Mouse (Mus musculus) forebrain, embryonic 16.5 days (tissue): ENCODE measurements at regions not wholly inside any gene's neighbourhood (a gene's known extent, or its start where the extent isn't known, plus 50 kb on each side); places are given as distances from the start of the nearest gene placed in this dataset.
A peak's percentile ranks its signal among the peaks of the same experiment; 100 is the strongest.

Experiments used
- ATAC-seq: fragments of 200-750 bp; cut with Nextera tagmentation; 2 replicates; pipeline ENCODE4 v1.8.0; 2017; ENCODE audit warnings: mild to moderate bottlenecking, moderate library complexity
- H3K27ac ChIP-seq: fragments of 300-500 bp; sonication (generic); 2 replicates; pipeline ENCODE4 v1.5.1; 2014; ENCODE audit warnings: low read length, control low read depth
- H3K27me3 ChIP-seq: fragments of 300-500 bp; sonication (generic); replicated peaks from 2 replicates; pipeline ENCODE4 v1.6.1; 2014; ENCODE audit warnings: low read length; ENCODE audit not compliant: control insufficient read depth, insufficient read depth
- H3K36me3 ChIP-seq: fragments of 300-500 bp; sonication (generic); 2 replicates; pipeline ENCODE4 v1.6.1; 2014; ENCODE audit not compliant: control insufficient read depth, insufficient read depth
- H3K4me1 ChIP-seq: fragments of 300-500 bp; sonication (generic); replicated peaks from 2 replicates; pipeline ENCODE4 v1.6.1; 2014; ENCODE audit warnings: low read length; ENCODE audit not compliant: control insufficient read depth, insufficient read depth
- H3K4me2 ChIP-seq: fragments of 300-500 bp; sonication (generic); 2 replicates; pipeline ENCODE4 v1.6.1; 2014; ENCODE audit warnings: mild to moderate bottlenecking, low read length, control low read depth
- H3K4me3 ChIP-seq: fragments of 300-500 bp; sonication (generic); replicated peaks from 2 replicates; pipeline ENCODE4 v1.5.1; 2014; ENCODE audit warnings: mild to moderate bottlenecking, low read length, control low read depth
- H3K9ac ChIP-seq: fragments of 300-500 bp; sonication (generic); replicated peaks from 2 replicates; pipeline ENCODE4 v1.6.1; 2014; ENCODE audit warnings: low read depth, low read length, control low read depth
- H3K9me3 ChIP-seq: fragments of 300-500 bp; sonication (generic); 2 replicates; pipeline ENCODE4 v1.6.1; 2016; ENCODE audit warnings: low read length; ENCODE audit not compliant: control insufficient read depth
- WGBS: fragments of 180-500 bp; shearing (Covaris S2); extraction: QIAGEN DNeasy Blood & Tissue Kit; methylation state at CpG from one replicate; pipeline ENCODE4 v1.1.7; 2014; 5-methylcytosine and 5-hydroxymethylcytosine counted together

DNA sequence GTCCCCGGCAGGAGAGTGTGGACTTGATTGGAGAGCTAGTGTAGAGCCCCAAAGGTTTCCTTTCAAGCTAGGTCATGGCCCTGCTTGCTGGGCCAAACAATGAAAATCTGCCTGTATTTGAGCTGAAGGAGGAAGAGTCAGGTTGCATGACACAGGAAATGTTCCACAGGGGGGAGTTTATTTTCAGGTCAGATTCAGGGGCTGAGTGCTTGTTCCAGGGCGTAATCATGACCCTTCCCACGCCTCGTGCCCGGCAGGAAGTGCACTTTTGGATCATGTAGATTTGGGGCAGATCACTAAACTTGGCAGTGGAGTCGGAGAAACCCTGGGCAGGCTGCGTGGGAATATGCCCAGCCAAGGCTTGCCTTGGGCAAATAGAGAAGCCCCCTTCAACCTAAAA lies 226.7 kb upstream of the Tgfbr2 start:
- no peak overlapping the region for H3K4me2 ChIP-seq
- no peak overlapping the region for H3K27ac ChIP-seq
- no peak overlapping the region for H3K9ac ChIP-seq
- no peak for ATAC-seq
- H3K4me1 ChIP-seq = no peaks in the 10 kb centered on the region
- no peaks in the 10 kb centered on the region for H3K36me3 ChIP-seq
- WGBS = 87% methylated on average over 7 of the region's 7 CpGs
- H3K9me3 ChIP-seq = no peaks in the 10 kb centered on the region
- H3K4me3 ChIP-seq = no peak overlapping the region
- H3K27me3 ChIP-seq = no peaks in the 10 kb centered on the region

DNA sequence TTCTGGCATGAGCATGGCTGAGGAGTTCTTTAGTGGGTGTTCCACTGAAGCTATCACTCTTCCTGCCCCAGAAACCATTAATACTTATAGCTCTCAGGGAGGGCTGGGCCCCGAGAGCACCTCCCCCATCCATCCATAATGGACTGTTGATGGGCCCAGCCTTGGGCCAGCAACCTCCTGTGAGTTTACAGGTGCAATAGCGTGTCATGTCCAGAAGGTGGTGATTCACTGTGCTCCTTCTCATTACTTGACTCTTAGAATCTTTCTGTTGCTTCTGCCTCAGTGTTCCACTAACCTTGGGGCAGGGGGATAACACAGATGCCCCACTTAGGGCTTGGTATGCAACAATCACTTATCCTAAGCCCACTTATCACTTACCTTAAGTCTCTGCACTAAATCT lies 225.1 kb upstream of the Tgfbr2 start:
- Histone ChIP-seq H3K27me3 (no peaks in the 10 kb centered on the region), H3K4me1 (no peaks in the 10 kb centered on the region), H3K4me2 (no peak overlapping the region), H3K9ac (no peak overlapping the region), H3K9me3 (no peaks in the 10 kb centered on the region), H3K36me3 (no peaks in the 10 kb centered on the region), H3K4me3 (no peak overlapping the region), H3K27ac (no peak overlapping the region)
- ATAC-seq = no peak
- WGBS = 48% methylated on average over 2 of the region's 2 CpGs

DNA sequence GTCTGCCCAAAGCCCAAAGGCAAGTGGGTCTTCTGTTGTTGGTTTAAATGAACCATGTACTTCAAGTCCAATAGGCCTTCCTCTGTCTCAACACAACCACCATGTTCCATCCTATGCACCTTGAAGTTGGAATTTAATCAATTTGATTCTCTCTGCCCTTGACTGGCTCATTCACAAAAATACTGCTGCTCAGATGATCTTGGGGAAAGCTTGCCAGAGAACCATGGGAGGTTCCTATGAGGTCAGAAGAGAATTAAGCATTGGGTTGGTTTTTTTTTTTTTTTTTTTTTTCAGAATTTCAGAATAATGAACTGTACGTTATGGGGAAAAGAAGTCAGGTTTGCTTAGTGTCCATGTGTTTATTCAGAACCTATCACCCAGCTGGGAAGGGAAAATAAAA lies 224.1 kb upstream of the Tgfbr2 start:
- Histone ChIP-seq H3K27ac (no peak overlapping the region), H3K9ac (no peak overlapping the region), H3K36me3 (no peaks in the 10 kb centered on the region), H3K4me3 (no peak overlapping the region), H3K4me1 (no peaks in the 10 kb centered on the region), H3K4me2 (no peak overlapping the region), H3K27me3 (no peaks in the 10 kb centered on the region), H3K9me3 (no peaks in the 10 kb centered on the region)
- 78% methylated on average over 1 of the region's 1 CpGs for WGBS
- no peak for ATAC-seq

DNA sequence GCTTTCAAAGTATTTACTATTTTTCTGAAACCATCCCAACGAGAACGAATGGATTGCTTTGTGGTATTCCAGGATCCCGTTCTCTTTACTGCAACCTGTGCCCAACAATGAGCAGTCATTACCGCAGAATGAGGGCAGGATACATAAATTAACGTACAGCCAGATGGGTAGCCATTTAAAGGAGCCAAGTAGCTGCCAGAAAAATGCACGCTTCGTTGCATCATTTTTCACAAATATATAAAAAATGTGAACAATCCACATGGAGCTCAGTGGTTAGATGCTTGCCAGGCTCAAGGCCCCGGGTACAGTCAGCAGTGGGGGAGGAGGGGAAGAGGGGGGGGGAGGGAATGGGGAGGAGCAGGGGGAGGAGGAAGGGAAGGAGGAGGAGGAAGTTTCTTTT lies 217.1 kb upstream of the Tgfbr2 start:
- Histone ChIP-seq H3K9me3 (no peaks in the 10 kb centered on the region), H3K4me1 (peaks cover 4% of the 10 kb centered on the region), H3K4me3 (no peak overlapping the region), H3K9ac (no peak overlapping the region), H3K4me2 (no peak overlapping the region), H3K36me3 (no peaks in the 10 kb centered on the region), H3K27me3 (no peaks in the 10 kb centered on the region), H3K27ac (no peak overlapping the region)
- ATAC-seq = peak; percentile 82
- 28% methylated on average over 8 of the region's 8 CpGs for WGBS

DNA sequence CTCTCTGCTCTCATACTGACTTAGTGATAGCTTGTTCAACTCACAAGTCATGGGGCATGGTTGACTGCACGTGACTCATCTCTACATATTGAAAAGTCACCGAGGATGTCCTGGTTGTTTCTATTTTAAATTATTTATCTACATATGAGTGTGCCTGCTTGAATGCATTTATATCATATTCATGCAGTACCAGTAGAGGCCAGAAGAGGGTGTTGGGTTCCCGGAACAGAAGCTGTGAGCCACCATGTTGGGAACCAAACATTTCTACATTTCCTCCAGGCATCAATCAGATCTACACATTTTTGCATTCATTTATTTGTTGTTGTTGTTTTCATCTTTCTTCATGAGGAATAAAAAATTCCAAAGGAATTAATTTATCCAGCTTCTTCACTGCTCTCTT lies 214.6 kb upstream of the Tgfbr2 start:
- no peaks in the 10 kb centered on the region for H3K9me3 ChIP-seq
- no peaks in the 10 kb centered on the region for H3K27me3 ChIP-seq
- no peak overlapping the region for H3K4me2 ChIP-seq
- no peak overlapping the region for H3K9ac ChIP-seq
- H3K4me3 ChIP-seq = no peak overlapping the region
- peaks cover 4% of the 10 kb centered on the region for H3K4me1 ChIP-seq
- WGBS = 86% methylated on average over 3 of the region's 3 CpGs
- H3K36me3 ChIP-seq = no peaks in the 10 kb centered on the region
- ATAC-seq = no peak
- H3K27ac ChIP-seq = no peak overlapping the region

DNA sequence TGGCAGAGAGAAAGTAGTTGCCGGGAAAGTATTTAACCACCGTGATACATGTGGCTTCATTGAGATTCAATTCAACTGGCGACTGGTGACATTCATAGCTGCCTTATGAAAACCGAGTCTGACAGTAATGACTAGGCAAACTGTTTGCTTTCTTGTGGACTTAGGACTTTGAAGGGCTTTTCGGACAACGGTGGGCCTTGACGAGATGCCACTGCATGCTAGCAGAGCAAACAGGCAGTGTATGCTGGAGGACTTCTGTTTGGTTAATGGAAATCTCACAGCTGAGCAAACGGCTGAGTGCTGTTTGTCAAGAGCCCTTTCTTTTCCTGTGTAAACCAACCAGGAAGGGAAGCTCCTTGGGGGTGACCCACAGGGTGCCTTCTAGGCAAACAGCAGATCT lies 213.7 kb upstream of the Tgfbr2 start:
- Histone ChIP-seq H3K4me3 (no peak overlapping the region), H3K36me3 (no peaks in the 10 kb centered on the region), H3K9me3 (no peaks in the 10 kb centered on the region), H3K4me1 (peaks cover 10% of the 10 kb centered on the region), H3K27me3 (no peaks in the 10 kb centered on the region), H3K4me2 (no peak overlapping the region), H3K9ac (no peak overlapping the region), H3K27ac (no peak overlapping the region)
- ATAC-seq = no peak
- 65% methylated on average over 8 of the region's 8 CpGs for WGBS

DNA sequence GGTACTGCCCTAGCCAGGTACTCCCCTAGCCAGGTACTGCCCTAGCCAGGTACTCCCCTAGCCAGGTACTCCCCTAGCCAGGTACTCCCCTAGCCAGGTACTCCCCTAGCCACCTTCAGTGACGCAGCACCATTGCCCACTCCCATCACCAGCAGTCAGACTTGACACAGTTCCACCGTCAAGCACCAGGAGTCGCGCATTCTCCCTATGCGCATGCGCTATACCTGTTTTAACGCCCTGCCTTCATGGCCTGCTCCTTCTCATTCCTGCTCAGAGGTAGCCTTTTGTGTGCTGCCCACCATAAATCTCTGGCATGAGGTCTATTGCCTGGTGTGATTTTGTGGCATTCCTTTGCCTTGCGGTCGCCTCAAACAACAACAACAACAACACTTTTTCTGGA lies 212.9 kb upstream of the Tgfbr2 start:
- H3K9ac ChIP-seq = no peak overlapping the region
- no peaks in the 10 kb centered on the region for H3K9me3 ChIP-seq
- no peaks in the 10 kb centered on the region for H3K27me3 ChIP-seq
- peaks cover 15% of the 10 kb centered on the region for H3K4me1 ChIP-seq
- H3K4me3 ChIP-seq = no peak overlapping the region
- WGBS = 94% methylated on average over 9 of the region's 9 CpGs
- ATAC-seq = no peak
- no peak overlapping the region for H3K4me2 ChIP-seq
- no peaks in the 10 kb centered on the region for H3K36me3 ChIP-seq
- no peak overlapping the region for H3K27ac ChIP-seq

DNA sequence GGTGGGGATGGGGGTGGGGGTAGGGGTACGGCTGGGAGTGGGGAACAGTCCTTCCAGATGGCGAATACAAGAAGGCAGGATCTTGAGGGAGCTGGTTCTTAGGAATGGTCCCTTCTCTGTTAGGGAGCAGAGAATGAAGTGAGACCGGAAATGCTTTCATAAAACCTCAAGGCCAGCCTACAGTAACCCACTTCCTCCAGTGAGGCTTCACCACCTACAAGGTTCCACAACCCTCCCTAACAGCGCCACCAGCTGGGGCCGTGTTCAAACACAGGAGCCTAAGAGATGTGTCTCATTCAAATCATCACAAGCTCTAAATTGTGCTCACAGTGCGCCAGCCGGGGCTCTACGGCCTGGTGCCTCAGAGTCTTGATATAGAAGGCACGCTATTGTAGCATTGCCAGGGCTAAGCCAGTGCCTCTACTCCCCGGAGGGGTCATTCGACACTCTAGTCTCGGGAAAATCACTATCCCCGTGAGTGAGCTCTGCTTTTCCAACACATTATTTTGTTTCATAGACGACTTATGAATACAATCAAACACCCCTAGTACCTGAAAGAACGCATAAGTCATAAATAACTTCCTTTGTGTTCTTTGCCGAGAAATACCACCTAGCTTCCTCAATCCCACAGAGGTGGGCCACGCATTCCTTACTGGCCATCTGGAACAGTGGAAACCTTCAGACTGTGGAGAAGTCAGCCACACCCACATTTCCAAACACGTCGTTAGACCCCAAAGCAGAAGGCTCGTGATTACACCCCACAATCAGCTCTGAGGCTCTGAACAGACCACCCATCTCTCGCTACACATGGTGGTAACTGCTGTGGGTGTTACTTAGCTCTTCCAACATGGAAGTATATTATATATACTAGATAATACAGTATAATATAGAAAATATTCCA lies 209.3 kb upstream of the Tgfbr2 start:
- Histone ChIP-seq H3K27me3 (no peaks in the 10 kb centered on the region), H3K4me3 (no peak overlapping the region), H3K4me2 (peak overlapping the region; percentile 10), H3K9me3 (no peaks in the 10 kb centered on the region), H3K27ac (no peak overlapping the region), H3K4me1 (peaks cover 11% of the 10 kb centered on the region), H3K36me3 (no peaks in the 10 kb centered on the region), H3K9ac (no peak overlapping the region)
- 58% methylated on average over 21 of the region's 21 CpGs for whole genome bisulfite sequencing
- ATAC-seq = peak; percentile 45

DNA sequence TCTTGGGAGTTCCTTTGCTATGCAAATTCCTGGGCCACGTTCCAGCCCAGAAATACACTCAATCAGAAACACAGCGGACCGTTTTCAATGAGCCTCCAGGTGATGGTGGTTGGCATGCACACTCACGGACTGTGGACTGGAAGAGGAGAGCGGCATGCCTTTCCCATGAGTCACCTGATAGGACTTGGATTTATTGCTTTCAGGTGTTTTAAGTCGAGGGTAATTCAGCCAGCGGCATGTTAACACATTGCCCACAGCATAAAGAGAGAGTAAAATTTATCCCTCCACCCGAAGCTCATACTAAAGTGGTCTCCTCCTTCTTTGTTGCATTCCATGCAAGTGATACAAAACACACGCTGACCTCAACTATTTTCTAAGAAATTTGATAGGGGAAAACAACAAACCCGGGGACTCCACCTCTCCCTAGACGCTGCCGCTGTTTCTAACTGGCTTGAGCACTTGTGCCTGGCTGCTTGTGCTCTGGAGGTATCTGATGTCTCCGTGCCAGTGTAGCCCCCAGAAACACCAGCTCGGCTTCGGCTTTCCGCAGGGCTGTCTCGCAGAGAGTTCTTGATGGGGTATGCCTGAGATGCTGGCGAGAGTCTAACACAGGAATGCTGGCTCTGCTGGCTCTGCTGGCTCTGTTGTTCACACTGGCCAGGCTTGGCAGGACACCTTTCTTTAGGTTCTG lies 208.4 kb upstream of the Tgfbr2 start:
- H3K9me3 ChIP-seq = no peaks in the 10 kb centered on the region
- peak; percentile 47 for ATAC-seq
- no peak overlapping the region for H3K27ac ChIP-seq
- H3K4me1 ChIP-seq = peaks cover 11% of the 10 kb centered on the region
- WGBS = 30% methylated on average over 18 of the region's 18 CpGs
- peak overlapping the region; percentile 10 for H3K4me2 ChIP-seq
- no peak overlapping the region for H3K4me3 ChIP-seq
- H3K27me3 ChIP-seq = no peaks in the 10 kb centered on the region
- H3K9ac ChIP-seq = no peak overlapping the region
- no peaks in the 10 kb centered on the region for H3K36me3 ChIP-seq
